Mouse (Mus musculus) urinary bladder, postnatal 25 days (tissue): ENCODE measurements around the gene Dnttip1.

Experiments used
- DNase-seq: peaks from one replicate; pipeline ENCODE4 v3.0.0; 2022; ENCODE audit warnings: low spot score

The Dnttip1 gene

GRCm38 (mm10) chr2:164754800-164755199 is 9.0 kb downstream of the Dnttip1 start:
- DNase-seq, result no peak

GRCm38 (mm10) chr2:164757841-164758240 is 12.1 kb downstream of the Dnttip1 start:
- no peak for DNase-seq

GRCm38 (mm10) chr2:164758692-164759091 is 12.9 kb downstream of the Dnttip1 start:
- no peak for DNase-seq

GRCm38 (mm10) chr2:164760059-164760833 is 14.5 kb downstream of the Dnttip1 start:
- no peak for DNase-seq

- no peak for DNase-seq
Observed at GRCm38 (mm10) chr2:164761502-164761901, 15.7 kb downstream of the Dnttip1 start.

- no peak for DNase-seq
Observed at GRCm38 (mm10) chr2:164761971-164762370, 16.2 kb downstream of the Dnttip1 start.

GRCm38 (mm10) chr2:164762593-164762992 is 16.8 kb downstream of the Dnttip1 start:
- DNase-seq, result no peak

- no peak for DNase-seq
Observed at GRCm38 (mm10) chr2:164765841-164766240, 20.1 kb downstream of the Dnttip1 start.

GRCm38 (mm10) chr2:164767812-164768540 is 22.2 kb downstream of the Dnttip1 start:
- DNase-seq, result no peak

- peak; percentile 92 for DNase-seq
Observed at GRCm38 (mm10) chr2:164769258-164770037, 23.7 kb downstream of the Dnttip1 start, which contains the start of gene Ube2c. Gene Ube2c (plus strand): TSS chr2:164769898.

GRCm38 (mm10) chr2:164770279-164770678 is 24.5 kb downstream of the Dnttip1 start:
- no peak for DNase-seq

- DNase-seq, result no peak
Observed at GRCm38 (mm10) chr2:164771123-164771522, 25.3 kb downstream of the Dnttip1 start.

GRCm38 (mm10) chr2:164773229-164773988 is 27.6 kb downstream of the Dnttip1 start:
- no peak for DNase-seq

GRCm38 (mm10) chr2:164773989-164774364 is 28.2 kb downstream of the Dnttip1 start:
- DNase-seq, result no peak

- DNase-seq, result no peak
Observed at GRCm38 (mm10) chr2:164776130-164776529, 30.3 kb downstream of the Dnttip1 start.

- no peak for DNase-seq
Observed at GRCm38 (mm10) chr2:164776801-164777200, 31.0 kb downstream of the Dnttip1 start.

GRCm38 (mm10) chr2:164777246-164778014 is 31.6 kb downstream of the Dnttip1 start:
- DNase-seq, result no peak

- DNase-seq, result no peak
Observed at GRCm38 (mm10) chr2:164778015-164778287, 32.2 kb downstream of the Dnttip1 start.

GRCm38 (mm10) chr2:164778809-164779208 is 33.0 kb downstream of the Dnttip1 start:
- DNase-seq, result no peak

- no peak for DNase-seq
Observed at GRCm38 (mm10) chr2:164779481-164780086, 33.8 kb downstream of the Dnttip1 start, which contains the start of gene Tnnc2. Gene Tnnc2 (minus strand): TSS chr2:164779967.

GRCm38 (mm10) chr2:164781876-164782275 is 36.1 kb downstream of the Dnttip1 start:
- DNase-seq, result no peak
